Mouse (Mus musculus): ENCODE measurements at regions not wholly inside any gene's neighbourhood (a gene's known extent, or its start where the extent isn't known, plus 50 kb on each side); places are given as distances from the start of the nearest gene placed in this dataset.
A peak's percentile ranks its signal among the peaks of the same experiment; 100 is the strongest.

- TF ChIP-seq CTCF (IDR thresholded peaks at IDR 0.05; ENCODE audit: low read depth) = peak; percentile 66
- no peak for TF ChIP-seq EP300 (IDR thresholded peaks at IDR 0.05; ENCODE audit: low read depth)
Observed at GRCm38 (mm10) chr8:126081279-126081678, 86.3 kb downstream of the Kcnk1 start.
